Mouse (Mus musculus) layer of hippocampus, adult 9-10 months (tissue): ENCODE data around the gene F9.
"Not testable (repeated sequence)": the region's sequence is repeated elsewhere in the genome, so short reads cannot be mapped to it uniquely, and the experiment has no call there.

ENCODE experiments used
- DNase-seq: peaks from one replicate; pipeline ENCODE4 v3.0.0; 2022; ENCODE audit warnings: low spot score

The F9 gene

DNA sequence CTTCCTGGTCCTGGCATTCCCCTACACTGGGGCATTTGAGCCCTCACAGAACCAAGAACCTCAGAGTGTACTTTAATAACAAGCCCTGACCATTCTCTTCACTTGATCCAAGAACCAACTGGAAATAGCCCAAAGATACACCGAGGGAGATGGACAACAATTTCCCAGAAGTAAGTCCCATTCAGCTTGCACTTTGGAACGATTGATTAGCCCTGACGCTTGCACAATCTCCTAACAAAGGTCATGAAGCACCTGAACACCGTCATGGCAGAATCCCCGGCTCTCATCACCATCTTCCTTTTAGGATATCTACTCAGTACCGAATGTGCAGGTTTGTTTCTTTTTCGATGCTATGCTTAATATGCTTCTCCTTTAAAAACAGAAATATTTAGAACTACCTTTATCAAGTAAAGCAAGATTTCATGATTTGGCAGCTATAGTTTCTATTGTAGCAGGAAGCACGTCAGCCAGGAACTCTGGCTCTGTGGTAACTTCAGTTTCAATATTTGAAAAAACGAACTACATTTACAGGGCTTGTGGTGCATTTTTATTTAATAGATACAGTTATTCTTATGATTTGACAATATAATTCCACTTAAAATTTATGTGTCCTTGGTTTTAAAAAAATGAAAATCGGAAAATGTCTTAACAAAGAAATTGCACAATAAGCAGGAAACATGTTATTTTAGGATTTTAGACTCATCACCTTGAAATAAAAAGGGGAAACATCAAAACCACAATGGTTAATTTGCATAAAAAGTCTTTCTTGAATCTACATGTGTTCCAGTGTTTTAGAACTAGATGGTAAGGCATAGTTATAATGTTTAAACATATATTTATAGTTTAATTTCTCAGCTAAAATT, at the start of gene F9:
Gene F9, plus strand, starts transcription at position 244 of the 863 bp plus-strand sequence.
- DNase-seq: no peak

DNA sequence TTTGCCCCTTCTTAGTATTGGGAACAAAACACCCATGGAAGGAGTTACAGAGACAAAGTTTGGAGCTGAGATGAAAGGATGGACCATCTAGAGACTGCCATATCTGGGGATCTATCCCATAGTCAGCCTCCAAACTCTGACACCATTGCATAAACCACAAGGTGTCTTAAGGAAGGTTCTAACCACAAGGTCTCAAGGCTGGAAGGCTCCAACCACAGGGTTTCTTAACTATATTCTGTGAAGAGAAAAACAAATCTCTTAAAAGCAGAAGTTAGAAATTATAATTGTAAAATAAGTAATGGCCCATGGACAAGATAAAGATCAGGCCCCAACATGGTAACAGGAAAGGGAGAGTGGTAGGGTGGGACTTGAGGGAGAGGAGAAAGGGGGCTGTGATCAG, 29.5 kb upstream of the F9 start:
- not testable (repeated sequence) for DNase-seq

DNA sequence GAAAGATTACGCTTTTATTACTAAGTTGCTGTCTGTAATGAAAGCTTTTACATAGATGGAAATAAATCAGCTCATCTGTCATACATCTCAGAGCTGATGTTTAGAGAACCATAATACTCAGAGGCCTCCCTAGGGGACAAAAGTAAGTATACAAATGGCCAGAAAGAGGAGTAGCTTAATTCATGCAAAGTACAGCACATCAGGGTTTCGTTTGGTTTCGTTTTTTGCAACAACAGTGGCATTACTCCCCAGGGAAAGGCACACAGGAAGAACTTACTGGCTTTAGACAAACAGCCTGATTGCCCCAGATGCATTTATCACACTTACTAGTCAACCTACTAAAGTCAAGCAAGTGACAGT, 800 bp downstream of the F9 start:
- DNase-seq: no peak

DNA sequence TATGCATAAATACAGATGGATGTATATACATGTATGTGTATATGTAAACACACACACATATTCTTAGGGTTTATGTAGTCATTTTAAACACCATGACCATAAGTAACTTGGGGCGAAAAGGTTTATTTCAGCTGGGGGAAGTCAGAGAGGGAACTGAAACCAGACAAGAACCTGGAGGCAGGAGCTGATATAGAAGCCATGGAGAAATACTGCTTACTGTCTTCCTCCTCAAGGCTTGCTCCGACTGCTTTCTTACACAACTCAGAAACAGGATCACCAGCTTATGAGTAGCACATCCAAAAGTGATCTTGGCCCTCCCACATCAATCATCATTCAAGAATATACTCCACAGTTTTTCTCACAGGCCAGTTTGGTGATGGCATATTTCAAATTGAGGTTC, 2.2 kb downstream of the F9 start:
- DNase-seq: no peak

DNA sequence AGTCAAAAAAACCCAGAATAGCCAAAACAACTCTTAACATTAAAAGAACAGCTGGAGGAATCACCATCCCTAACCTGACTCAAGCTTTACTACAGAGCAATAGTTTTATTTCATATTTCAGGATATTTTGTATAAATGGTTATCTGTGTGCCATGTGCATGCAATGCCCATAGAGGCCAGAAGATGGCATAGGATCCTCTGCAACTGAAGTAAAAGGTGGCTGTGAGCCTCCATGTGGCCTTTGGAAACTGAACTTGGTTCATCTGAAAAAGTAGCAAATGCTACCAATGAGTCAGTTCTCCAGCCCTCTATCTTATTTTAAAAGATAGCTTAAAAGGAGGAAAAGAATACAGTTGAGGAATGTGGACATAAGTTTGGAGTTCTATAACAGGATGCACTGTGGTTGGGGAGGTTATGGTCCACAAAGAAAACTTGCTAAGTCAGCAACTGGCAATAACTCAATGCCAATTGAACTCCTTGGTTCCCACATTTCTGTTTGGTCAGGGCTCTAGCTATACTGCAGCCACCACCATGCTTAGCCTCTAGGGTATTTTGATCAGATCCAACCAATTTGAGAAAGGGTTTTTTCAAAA, 13.9 kb downstream of the F9 start:
- DNase-seq: no peak

DNA sequence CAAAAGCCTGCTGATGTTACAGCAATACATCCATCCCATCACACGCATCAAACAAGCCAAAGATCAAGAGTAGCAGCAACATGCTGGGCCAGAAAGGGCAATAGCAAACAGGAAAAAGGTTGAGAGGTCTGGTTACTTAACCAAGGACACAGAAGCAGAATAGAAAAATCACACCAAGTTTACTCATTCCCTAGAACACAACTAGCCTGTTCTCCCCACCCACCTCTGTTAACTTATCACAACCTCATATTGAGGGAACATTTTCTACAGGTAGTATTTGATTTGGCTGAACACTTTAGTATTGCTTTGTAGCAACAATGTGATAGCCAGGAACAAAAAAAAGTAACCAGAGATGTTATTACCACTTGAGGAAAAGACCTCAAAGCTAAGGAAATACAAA, 15.3 kb downstream of the F9 start:
- no peak for DNase-seq

DNA sequence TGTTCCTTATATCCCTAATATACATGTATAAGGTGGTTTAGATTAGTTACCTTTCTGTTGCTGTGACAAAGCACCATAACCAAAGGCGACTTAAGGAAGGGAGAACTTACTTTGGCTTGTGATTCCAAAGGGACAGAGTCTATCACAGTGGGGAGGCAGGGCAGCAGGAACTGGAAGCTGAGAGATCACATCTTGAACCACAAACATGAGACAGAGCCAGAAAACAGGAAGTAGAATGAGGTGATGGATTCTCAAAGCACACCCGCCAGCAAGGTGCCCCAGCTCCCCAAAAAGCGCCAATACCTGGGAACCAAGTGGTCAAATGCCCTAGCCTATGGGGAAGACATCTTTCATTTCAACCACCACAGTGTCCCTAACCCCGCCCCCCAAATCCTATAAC, 21.7 kb downstream of the F9 start:
- DNase-seq: no peak

DNA sequence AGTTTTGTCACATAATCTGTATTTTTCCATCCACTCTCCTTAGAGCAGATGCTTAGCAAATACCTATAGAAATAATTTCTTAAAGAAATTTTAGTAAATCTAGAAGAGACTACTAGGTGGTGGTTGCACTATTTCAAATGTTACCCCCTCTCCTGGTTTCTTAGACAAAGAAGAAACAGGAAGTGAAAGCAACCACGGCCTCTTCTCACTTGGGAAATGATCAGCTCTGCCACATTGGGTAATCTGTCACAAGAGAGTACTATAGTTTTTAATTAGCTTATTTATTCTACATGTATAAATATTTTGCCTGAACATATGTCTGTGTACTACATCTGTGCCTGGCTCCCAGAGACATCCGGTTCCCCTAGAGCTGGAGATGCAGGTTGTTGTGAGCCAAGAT, 22.3 kb downstream of the F9 start:
- no peak for DNase-seq

DNA sequence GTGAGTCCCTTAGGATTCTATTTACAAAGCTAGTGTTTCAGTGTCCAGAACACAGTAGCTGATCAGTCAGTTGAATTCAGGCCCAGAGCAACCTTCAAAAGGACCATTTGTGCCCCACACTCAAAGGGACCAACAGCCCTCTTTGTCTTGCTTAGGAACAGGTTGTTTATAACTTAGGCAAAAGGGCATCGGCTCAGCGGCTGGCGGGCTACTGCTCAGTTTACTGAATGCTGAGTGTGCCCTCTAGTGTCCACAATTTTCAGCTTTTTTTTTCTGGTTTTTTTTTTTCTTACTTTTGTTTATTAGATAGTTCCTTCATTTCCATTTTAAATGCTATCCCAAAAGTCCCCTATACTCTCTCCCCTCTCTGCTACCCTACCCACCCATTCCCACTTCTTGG, 27.4 kb downstream of the F9 start:
- peak; percentile 18 for DNase-seq

DNA sequence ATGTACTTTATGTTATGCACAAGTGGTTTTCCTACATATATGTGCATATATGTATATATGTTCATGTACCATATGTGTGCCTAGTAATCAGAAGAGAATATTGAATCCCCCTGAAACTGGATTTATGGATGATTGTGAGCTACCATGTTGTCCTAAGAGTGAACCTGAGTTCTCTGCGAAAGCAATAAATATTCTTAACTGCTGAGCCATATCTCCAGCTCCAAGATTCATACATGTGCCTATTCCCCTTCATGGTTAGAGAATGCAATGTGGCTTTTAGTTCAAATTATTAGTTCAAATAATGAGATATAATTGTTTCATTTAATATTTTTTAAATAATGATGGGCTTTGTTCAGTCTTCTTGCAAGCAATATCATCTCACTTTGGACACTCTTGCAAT, 55.5 kb downstream of the F9 start:
- DNase-seq: no peak

DNA sequence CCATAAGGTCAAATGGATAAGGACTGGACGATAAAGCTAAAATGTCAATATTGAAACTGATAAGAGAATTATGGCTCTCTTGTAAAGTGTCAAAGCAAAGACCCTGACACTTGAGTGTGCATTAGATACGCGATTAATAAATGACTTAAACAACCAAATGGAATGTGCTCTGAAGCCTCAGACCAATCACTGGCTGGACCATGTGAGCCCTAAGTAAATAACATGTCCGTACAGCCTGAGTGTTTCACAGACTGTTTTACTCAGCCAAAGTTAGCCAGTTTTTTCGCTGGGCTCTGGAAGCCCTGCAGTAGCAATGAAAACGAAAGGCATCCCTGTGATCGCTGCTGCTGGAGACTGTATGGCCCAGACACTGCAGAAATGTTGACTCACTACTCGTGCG, 55.9 kb downstream of the F9 start:
- no peak for DNase-seq

DNA sequence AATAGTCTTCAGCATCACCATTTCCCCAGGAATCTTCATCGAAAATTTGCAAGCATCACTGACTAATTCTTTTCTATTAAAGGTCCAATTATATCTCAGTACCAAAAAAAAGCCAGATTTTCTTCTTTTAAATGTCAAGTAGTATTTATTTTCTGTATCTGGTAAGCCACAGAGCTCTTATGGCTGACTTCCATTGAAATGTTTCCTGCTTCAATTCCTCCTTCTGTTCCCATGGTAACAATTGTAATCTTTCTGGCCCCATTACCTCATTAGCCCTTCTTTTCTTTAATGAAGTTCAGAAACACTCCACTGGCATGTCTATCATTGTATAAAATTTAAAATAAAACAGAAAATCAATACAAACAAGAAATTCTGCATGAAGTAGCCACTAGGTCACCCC, 76.1 kb downstream of the F9 start:
- DNase-seq: no peak
